Mouse (Mus musculus) heart, postnatal 4 days (tissue): ENCODE data around the gene Zfp112. TPM values are rescaled to one million over a fixed set of nuclear protein-coding genes. Genes with fewer than 3 reads are reported as not detected.
"Not testable (repeated sequence)": the region's sequence is repeated elsewhere in the genome, so short reads cannot be mapped to it uniquely, and the experiment has no call there.

ENCODE experiments used
- DNase-seq: peaks from one replicate; pipeline ENCODE4 v3.0.0; 2021
- total RNA-seq, 2 experiments: library from RNA; stranded (reverse); gene quantifications; 2 replicates each; pipeline ENCODE4 v1.2.3; 2021

Gene Zfp112
- 1 to 10 TPM; 2.2 to 3.4 TPM for total RNA-seq

GRCm38 (mm10) chr7:24112156-24112856, at the start of gene Zfp112:
Gene Zfp112, plus strand, starts transcription at chr7:24112314.
- DNase-seq: peak; percentile 75

DNA sequence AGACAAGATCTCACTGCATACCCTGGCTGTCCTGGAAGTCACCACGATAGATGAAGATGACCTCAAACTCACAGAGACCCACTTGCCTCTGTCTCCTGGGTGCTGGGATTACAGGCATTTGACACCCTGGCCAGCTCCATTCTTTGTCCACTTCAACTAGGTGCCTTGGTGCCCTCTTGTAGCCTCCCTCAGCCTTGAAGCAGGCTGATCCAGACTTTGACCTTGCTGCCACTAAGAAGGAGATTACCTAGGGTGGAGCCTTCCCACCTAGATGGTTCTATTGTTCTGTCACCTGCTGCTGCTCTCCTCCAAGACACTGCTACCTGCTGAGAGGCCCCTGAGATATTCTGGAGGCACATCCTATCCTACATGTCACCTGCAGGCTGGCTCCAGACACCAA, 37.7 kb upstream of the Zfp112 start:
- DNase-seq: not testable (repeated sequence)

DNA sequence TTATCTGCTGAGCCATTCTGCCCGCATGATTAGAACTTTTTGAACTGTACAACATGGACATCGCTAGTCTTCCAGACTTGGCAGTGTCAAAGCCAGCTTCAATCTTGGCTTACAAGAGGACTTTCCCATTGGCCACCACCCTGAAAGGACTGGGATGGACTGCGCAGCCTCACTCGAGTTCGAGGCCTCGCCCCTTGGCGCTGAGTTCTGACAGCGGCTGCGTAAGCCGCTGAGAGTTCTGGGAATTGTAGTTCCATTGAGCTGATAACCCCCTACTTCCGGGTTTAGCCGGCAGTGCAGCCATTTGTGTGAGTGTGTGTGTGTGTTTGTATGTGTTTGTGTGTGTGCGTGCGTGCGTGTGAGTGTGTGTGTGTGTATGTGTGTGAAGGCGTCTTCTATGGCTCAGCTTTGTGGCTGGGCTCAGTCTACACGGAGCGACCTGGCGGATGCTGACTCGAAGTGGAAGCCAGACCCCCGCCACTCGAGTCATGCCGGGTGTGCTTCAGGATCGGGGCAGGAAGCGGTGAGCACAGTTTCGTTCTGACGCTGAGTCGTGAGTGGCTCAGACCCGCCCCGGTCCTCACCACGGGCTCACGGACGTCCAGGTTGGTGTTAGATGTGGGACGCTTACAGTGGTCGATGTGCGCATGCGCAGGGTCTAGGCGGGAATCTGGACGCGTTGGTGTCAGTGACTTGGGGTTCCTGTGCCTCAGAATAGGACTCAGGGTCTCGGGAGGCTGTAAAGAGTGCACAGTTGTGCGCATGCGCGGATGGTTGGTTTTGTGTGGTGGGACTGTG, 30.3 kb upstream of the Zfp112 start, which contains the start of gene Zfp180:
Gene Zfp180, plus strand, starts transcription at position 291 of the 798 bp plus-strand sequence.
- peak; percentile 96 for DNase-seq

DNA sequence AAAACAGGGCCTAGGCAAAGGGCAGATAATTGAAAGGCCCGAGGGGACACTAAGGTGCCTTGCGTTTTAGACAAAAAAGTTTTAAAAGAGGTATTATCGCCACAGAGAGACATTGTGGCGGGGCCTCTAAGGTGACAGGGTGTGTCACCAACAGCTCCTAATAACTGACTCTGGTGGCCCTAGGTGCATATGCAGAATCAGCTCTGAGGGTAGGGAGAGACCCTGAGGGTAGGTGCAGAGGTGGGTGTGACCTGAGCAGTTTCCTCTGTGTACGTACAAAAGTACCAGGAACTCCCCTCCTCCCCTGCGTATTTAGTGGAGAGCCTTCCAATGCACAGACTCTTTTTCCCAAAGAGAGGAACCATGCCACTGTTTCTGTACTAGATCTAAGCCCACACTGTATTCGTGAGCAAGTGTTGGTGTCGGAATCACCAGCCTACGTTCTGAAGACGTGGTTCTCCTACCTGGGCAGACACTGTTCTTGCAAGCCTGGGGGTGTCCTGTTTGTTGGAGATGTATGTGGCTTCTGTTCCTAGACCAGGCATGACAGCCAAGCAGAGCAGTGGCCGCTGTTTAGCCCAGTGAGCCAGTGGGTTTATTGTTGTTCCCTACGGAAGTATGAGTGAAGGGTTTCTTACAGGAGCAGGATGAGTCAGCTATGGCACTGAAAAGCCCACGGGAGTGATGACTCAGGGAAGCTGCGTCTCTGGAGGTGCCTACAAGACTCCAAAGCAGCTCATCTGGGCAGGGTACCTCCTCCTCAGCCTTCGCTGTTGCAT, 29.5 kb upstream of the Zfp112 start:
- DNase-seq: no peak

DNA sequence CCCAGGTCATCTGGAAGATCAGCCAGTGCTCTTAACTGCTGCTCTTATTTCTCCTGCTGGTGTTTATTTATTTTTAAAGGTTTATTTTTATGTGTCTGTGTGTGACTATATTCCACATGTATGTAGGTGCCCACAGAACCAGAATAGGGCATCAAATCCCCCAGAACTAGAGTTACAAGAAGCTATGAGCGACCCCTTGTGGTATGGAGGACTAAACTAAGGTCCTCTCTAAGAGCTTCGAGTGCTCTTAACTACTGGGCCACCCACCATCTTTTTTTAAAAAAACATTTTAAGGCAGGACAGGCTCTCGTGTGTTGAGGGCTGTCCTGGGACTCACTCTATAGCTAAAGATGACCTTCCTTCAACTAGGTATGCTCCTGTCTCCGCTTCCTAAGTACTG, 25.2 kb upstream of the Zfp112 start:
- DNase-seq: no peak

- DNase-seq: no peak
Measured at GRCm38 (mm10) chr7:24087485-24088125, 24.5 kb upstream of the Zfp112 start.

DNA sequence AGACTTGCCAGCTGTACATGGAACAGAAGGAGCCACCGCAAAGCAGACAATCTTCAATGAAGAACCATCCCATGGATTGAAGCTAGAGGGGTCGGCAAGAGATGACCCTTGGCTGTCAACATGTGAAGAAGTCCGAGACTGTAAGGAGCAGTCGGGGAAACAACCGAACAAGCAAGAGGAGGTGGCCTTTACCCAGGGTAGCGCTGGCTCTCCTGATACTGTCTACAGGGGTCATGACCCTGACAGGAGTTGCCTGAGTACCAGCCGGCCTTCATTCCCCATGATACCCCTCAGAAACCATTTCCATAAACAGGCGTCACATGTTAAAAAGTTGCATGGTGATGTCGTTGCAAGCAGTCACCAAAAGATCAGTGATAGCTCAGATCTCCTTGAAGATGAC, 7.7 kb upstream of the Zfp112 start:
- DNase-seq: no peak

GRCm38 (mm10) chr7:24105144-24105703, 6.9 kb upstream of the Zfp112 start:
- DNase-seq: peak; percentile 7

DNA sequence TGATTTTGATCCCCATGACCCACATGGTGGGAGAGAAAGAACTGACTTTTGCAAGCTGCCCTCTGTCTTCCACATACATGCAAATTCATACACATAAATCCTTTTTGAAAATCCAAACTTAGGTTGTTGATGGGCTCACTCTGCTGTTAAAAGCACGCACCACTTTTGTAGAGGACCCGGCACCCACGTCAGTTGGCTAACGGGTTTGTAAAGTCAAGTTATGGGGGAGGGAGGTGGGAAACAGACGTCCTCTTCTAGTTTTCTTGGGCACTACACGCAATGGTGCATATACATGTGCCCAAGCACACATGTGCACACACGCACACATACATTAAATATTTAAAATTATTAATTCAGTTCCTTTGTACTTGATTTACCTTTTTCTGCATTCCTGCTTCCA, 1.3 kb upstream of the Zfp112 start:
- no peak for DNase-seq

DNA sequence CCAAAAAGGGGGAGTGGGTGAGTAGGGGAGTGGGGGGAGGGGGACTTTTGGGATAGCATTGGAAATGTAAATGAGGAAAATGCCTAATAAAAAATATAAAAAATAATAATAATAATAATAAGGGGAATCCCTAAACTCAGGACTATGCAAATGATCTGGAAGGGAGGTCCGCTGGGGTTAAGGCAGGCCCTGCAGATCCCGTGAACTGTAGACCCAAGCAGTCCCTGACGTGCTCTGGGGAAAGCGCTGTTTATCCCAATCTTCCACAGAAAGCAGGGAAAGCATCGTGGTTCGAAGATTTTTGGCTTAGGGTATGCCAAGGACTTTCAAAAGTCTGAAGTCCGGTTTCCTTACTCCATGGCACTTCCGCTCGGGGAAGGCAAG, 350 bp upstream of the Zfp112 start:
- no peak for DNase-seq

DNA sequence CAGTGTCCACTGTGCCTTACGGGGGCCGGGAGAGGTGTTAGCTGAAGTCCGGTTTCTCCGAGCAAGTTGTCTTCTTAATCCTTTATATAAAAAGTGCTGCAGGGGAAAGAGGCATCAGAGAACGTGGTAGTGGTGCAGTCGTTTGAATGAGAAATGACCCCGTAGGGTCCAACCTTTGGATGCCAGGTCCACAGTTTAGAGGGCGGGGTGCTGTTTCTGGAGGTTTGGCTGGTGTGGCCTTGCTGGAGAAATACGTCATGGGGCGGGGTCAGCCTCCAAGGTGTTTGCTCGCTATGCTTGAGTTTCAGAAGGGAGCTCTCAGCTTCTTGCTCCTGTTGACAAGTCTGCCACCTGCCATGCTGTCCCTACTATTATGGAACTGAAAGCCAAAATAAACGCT, 887 bp downstream of the Zfp112 start:
- DNase-seq: peak; percentile 53

- no peak for DNase-seq
Measured at GRCm38 (mm10) chr7:24116655-24117054, 4.5 kb downstream of the Zfp112 start.

GRCm38 (mm10) chr7:24133425-24133995, 21.4 kb downstream of the Zfp112 start:
- no peak for DNase-seq

DNA sequence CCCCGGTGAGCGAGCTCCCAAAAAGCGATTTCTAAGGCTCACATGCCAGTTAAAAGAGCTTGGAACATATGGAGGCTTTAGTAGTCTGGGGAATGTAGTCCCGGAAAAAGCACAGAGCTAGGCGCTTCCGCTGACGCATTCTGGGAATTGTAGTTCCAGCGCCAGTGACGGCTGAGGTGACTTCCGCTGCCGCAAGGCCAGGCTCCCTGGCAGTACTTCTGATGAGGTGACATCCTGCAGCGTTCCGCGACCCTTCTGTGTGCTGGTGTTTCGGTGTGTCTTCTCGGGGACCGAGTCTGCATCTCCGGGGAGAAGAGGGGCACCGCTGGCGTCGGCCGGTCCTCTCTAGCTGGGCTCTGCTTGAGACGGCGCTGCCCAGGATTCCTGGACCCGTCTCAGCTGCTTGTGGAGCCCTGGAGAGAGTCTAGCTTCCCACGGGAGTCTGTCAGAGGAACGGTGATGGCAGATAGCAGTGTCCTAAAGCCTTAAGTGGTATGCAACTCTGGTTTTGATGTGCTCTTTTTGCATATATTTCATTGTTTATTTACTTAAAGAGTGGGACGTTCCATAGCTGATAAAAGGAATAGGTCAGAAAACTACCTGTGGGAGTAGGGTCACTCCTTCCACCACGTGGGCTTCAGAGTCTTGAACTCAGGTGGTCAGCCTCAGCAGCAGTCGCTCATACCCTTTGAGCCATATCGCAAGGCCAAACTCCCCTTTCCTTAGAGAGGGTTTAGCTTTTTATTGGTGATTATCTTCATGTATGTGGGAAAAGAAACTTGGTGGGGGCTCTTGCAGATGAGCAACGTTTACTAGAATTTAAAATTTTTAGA, 22.1 kb downstream of the Zfp112 start, which contains the start of gene Zfp235:
Gene Zfp235, plus strand, starts transcription at position 174 of the 833 bp plus-strand sequence.
- DNase-seq: peak; percentile 85

DNA sequence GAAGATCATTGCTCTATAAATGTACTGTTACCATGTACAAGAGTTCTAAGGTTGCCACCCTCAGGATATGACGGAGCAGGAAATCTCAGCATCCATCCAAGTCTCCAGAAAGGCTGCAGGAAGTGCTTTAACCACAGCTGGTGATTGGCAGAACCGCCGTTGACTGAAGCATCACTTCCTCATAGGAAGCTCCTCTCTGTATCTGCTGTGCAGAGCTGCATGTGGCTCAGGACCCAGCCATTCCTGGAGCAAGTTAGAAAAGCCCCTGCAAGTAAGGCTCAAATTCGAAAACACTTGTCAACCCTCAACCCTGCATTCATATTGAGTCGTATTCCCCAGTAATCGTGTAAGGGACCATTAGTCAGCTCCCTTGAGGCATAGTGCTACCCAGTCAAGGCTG, 30.5 kb downstream of the Zfp112 start:
- DNase-seq: no peak

DNA sequence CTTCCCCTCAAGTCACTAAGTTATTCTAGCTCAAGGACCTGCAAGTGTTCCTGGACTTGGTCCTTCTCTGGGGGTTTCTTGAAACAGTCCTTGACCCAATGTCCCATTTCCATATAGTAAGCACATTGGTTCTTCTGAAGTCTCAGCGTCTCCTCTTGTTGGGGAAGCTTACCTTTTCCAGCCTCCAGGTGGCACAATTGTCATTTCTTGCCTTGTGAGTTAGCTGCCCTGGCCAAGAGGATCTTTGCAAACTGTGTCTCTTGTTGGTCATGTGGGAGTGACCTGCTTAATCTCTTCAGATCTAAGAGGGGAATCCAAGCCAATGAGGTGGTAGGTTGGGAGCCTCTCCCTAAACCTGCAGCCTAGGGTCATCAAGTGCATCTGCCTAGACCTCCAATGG, 41.2 kb downstream of the Zfp112 start:
- DNase-seq: peak; percentile 13

DNA sequence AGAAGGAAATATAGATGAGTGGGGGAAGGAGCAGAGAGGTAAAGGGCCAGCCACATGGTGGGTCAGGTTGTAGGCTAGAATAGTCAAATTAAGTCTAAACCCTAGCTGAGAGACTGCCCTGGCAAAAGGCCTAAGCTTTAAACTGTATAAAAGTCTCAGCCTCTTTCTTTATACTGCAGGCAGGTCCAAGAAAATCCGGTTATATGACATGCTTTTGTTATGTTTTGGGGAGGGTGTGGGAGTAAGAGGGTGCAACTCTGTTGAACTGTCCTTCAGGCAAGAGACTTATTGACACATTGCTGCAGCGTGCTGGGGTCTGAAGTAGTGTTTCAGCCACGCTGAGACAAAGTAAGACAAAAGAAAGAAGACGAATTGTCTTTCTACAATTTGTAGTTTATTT, 60.1 kb downstream of the Zfp112 start:
- no peak for DNase-seq

- peak; percentile 69 for DNase-seq
Measured at GRCm38 (mm10) chr7:24174618-24175336, 62.7 kb downstream of the Zfp112 start, which contains the start of gene Zfp114. Gene Zfp114, plus strand, starts transcription at chr7:24175060.

DNA sequence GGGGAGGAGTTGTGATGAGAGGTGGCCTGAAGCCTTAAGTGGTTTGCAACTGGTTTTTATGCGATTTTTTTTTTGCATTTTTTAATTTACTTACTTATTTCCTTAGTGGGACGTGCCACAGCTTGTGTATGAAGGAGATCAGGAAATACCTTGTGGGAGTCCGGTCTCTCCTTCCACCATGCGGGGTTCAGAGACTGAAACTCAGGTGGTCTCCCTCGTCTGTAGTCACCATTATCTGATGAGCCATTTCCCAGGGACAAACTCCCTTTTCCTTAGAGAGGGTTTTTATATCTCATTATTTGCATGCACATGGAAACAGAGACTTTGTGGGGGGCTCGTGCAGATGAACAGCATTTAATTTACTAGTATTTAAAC, 63.2 kb downstream of the Zfp112 start:
- DNase-seq: no peak
